Mouse (Mus musculus): Measurements from ENCODE around the gene Terb2.

- TF ChIP-seq CEBPB (IDR thresholded peaks at IDR 0.05; ENCODE audit: low read depth) (no peak), CTCF (IDR thresholded peaks at IDR 0.05; ENCODE audit: control insufficient read depth, insufficient read depth, insufficient read length) (no peak), USF1 (IDR thresholded peaks at IDR 0.05; ENCODE audit: low read depth) (no peak)
Observed at GRCm38 (mm10) chr2:122156051-122156700, 29.9 kb upstream of the Terb2 start.
